Mouse (Mus musculus) erythroblast, embryonic 14.5 days (primary cell): ENCODE measurements around the gene Olfr1445. TPM values are rescaled to one million over a fixed set of nuclear protein-coding genes. Genes with fewer than 3 reads are reported as not detected.

ENCODE experiments used
- H3K27me3 ChIP-seq: 2 replicates; pipeline ENCODE4 v1.6.1; 2012; ENCODE audit warnings: inconsistent platforms; ENCODE audit not compliant: control insufficient read depth
- H3K36me3 ChIP-seq: 2 replicates; pipeline ENCODE4 v1.6.1; 2012; ENCODE audit warnings: mild to moderate bottlenecking, inconsistent platforms; ENCODE audit not compliant: control insufficient read depth
- H3K4me1 ChIP-seq: 2 replicates; pipeline ENCODE4 v1.6.1; 2012; ENCODE audit warnings: inconsistent platforms; ENCODE audit not compliant: control insufficient read depth
- H3K4me3 ChIP-seq: replicated peaks from 2 replicates; pipeline ENCODE3; 2012; ENCODE audit warnings: moderate library complexity, mild to moderate bottlenecking, inconsistent platforms
- H3K9me3 ChIP-seq: 2 replicates; pipeline ENCODE4 v1.6.1; 2012; ENCODE audit warnings: low read length, inconsistent platforms, mixed read lengths; ENCODE audit not compliant: control insufficient read depth
- GATA1 ChIP-seq: IDR thresholded peaks from 2 replicates; pipeline ENCODE4 v1.6.1; 2012; ENCODE audit warnings: low read length, inconsistent platforms, mixed read lengths
- TAL1 ChIP-seq: IDR thresholded peaks from 3 replicates; pipeline ENCODE4 v1.6.1; 2012; ENCODE audit warnings: low read length, inconsistent platforms, mixed read lengths
- polyA plus RNA-seq: library from polyadenylated mRNA; stranded (reverse); fragments of >175 nt; gene quantifications from 2 replicates; pipeline ENCODE4 v1.2.3, GENCODE M21; 2012

Gene Olfr1445
- not detected in 2 replicates for polyA plus RNA-seq

DNA sequence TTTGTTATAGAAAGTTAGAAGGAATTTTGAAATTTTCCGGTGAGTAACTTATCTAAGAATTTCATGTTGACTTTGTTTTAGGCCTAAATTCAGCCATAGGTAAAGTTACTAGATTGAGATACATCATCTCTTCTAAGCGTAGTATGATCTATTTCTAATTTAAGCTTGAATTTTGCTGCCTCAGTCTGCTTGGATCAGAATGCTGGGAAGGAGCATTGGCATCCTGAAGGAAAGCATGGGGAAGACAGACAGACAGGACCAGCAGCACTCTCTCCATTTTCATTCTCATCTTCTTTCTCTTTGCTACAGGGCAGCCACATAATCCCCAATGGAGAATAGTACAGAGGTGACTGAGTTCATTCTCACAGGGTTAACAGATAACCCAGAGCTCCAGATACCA lies at the start of gene Olfr1445:
Gene Olfr1445 (plus strand): TSS at position 301 of the 400 bp plus-strand sequence.
- no peaks in the 10 kb centered on the region for H3K36me3 ChIP-seq
- no peak for TF ChIP-seq TAL1
- no peak for TF ChIP-seq GATA1
- H3K9me3 ChIP-seq = no peaks in the 10 kb centered on the region
- H3K27me3 ChIP-seq = no peaks in the 10 kb centered on the region
- H3K4me1 ChIP-seq = no peaks in the 10 kb centered on the region
- H3K4me3 ChIP-seq = no peak within 1 kb of the TSS

DNA sequence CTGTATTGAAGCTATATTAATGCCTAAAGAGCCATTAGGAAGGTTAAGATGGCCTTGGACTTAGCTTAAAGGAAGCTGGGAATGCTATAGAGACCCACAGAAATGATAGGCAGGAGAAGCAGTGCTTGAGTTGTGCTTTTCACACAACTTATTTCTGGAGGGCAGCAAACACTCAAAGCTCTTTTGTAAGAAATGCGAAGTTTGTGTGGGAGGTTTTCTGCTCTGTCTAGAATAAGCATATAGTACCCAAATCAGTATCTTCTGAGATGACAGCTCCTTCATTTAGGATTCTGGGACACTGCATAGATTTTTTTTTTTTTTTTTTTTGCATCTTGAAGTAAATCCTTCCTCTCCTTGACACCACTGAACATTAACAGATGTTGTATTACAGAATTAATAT lies 45.1 kb upstream of the Olfr1445 start:
- TF ChIP-seq GATA1 (no peak), TAL1 (no peak)
- no peaks in the 10 kb centered on the region for H3K27me3 ChIP-seq
- no peaks in the 10 kb centered on the region for H3K4me1 ChIP-seq
- no peaks in the 10 kb centered on the region for H3K9me3 ChIP-seq
- H3K4me3 ChIP-seq = no peak overlapping the region
- H3K36me3 ChIP-seq = no peaks in the 10 kb centered on the region

DNA sequence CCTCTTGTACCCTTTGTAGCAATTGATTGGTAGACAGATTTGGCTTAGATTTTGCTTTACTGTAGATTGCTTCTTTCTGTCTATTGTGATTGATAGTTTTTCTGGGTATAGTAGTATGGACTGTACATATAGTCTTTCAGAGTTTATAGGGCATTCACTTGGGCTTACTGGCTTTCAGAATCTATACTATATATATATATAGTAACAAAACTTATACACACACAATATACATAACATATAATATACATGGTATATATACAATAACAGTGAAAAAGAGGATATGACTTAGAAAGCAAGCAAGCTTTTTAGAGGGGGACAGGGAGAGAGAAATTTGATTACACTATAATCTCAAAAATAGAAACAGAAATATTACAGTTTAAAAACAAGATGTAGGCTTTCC lies 37.3 kb upstream of the Olfr1445 start, which contains the start of gene Gm5244:
Gene Gm5244 (plus strand): TSS at position 301 of the 400 bp plus-strand sequence.
- no peaks in the 10 kb centered on the region for H3K36me3 ChIP-seq
- no peak for TF ChIP-seq GATA1
- TF ChIP-seq TAL1 = no peak
- 0 out of 2 replicates have a peak, but pooled peaks cover 2% of the 10 kb centered on the region for H3K9me3 ChIP-seq
- H3K4me3 ChIP-seq = no peak within 1 kb of the TSS
- H3K4me1 ChIP-seq = no peaks in the 10 kb centered on the region
- no peaks in the 10 kb centered on the region for H3K27me3 ChIP-seq

GRCm38 (mm10) chr19:12856983-12857382 lies 26.7 kb upstream of the Olfr1445 start, which contains the start of gene Olfr1444:
Gene Olfr1444, plus strand, starts transcription at chr19:12857283.
- Histone ChIP-seq H3K27me3 (no peaks in the 10 kb centered on the region), H3K4me3 (no peak within 1 kb of the TSS), H3K9me3 (no peaks in the 10 kb centered on the region), H3K36me3 (no peaks in the 10 kb centered on the region), H3K4me1 (no peaks in the 10 kb centered on the region)
- no peak for TF ChIP-seq TAL1
- no peak for TF ChIP-seq GATA1

GRCm38 (mm10) chr19:12893424-12893823 lies 9.8 kb downstream of the Olfr1445 start, which contains the start of gene Olfr1446:
Gene Olfr1446, minus strand, starts transcription at chr19:12893524.
- no peaks in the 10 kb centered on the region for H3K36me3 ChIP-seq
- H3K4me1 ChIP-seq = no peaks in the 10 kb centered on the region
- H3K4me3 ChIP-seq = no peak within 1 kb of the TSS
- H3K9me3 ChIP-seq = peaks cover 2% of the 10 kb centered on the region
- TF ChIP-seq TAL1 (no peak), GATA1 (no peak)
- H3K27me3 ChIP-seq = no peaks in the 10 kb centered on the region

- TF ChIP-seq TAL1 (no peak), GATA1 (no peak)
- H3K9me3 ChIP-seq = peaks cover 2% of the 10 kb centered on the region; the same call in 1 of the 2 replicates
Measured at GRCm38 (mm10) chr19:12903643-12904042, 20.0 kb downstream of the Olfr1445 start, which contains the start of gene Olfr1447. Gene Olfr1447, minus strand, starts transcription at chr19:12903743.

DNA sequence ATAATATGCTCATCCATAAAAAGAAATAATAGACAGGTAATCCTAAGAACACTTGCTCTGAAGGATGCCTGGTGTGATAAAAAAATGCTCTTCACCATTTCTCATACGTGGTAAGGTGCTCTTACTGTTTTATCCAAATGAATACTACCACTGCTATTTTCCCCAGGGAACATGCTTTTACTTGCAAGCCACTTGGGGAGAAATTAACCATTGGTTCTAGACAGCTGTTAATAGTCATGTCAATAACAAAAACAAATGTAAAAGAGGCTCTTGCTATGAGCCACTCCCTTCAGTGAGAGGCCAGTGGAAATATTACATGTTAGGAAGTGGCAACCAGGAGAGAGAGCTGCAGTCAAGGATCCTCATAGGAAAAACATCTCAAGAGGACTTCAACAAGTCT lies 40.7 kb downstream of the Olfr1445 start, which contains the start of gene Olfr1448:
Gene Olfr1448 (minus strand): TSS at position 101 of the 400 bp plus-strand sequence.
- no peak within 1 kb of the TSS for H3K4me3 ChIP-seq
- no peaks in the 10 kb centered on the region for H3K9me3 ChIP-seq
- H3K4me1 ChIP-seq = no peaks in the 10 kb centered on the region
- H3K27me3 ChIP-seq = no peaks in the 10 kb centered on the region
- H3K36me3 ChIP-seq = no peaks in the 10 kb centered on the region
- TF ChIP-seq GATA1 = no peak
- TF ChIP-seq TAL1 = no peak

More at GRCm38 (mm10) chr19:12903643-12904042, 20.0 kb downstream of the Olfr1445 start, which contains the start of gene Olfr1447:
- H3K4me3 ChIP-seq = no peak within 1 kb of the TSS
- H3K4me1 ChIP-seq = no peaks in the 10 kb centered on the region
- no peaks in the 10 kb centered on the region for H3K36me3 ChIP-seq
- H3K27me3 ChIP-seq = no peaks in the 10 kb centered on the region

DNA sequence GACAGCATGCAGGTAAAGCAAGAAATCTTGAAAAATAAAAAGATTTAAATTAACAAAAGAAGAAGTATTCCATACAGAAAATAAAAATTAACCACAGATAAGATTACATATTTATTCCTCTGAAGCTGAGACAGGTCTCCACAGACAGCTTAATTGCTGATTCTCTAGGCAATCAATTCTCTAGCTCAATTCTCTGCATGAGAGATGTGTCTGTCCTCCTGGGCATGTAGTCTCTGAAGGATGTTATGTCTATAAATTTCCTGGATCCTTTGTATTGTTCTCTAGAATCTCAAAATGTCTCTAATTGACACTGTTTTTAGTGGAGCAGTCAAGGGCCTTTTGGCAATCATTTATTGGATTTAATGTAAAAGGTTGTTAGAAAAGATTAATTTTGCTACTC lies 46.9 kb downstream of the Olfr1445 start, which contains the start of gene Olfr1449:
Gene Olfr1449 (plus strand): TSS at position 301 of the 400 bp plus-strand sequence.
- TF ChIP-seq GATA1 = no peak
- no peak for TF ChIP-seq TAL1

More for the DNA sequence above, 46.9 kb downstream of the Olfr1445 start, which contains the start of gene Olfr1449:
- no peaks in the 10 kb centered on the region for H3K4me1 ChIP-seq
- no peak within 1 kb of the TSS for H3K4me3 ChIP-seq
- H3K27me3 ChIP-seq = no peaks in the 10 kb centered on the region
- no peaks in the 10 kb centered on the region for H3K36me3 ChIP-seq
- H3K9me3 ChIP-seq = no peaks in the 10 kb centered on the region

Other genes starting within 250 kb of the Olfr1445 start
- not detected in 2 replicates for gene Olfr1442, start 213.4 kb upstream of the Olfr1445 start, polyA plus RNA-seq
- gene Olfr1443, start 205.7 kb upstream of the Olfr1445 start, polyA plus RNA-seq = not detected in 2 replicates
- 0.07 TPM in 1 of 2 replicates, not detected in the other for gene Keg1, start 188.1 kb upstream of the Olfr1445 start, polyA plus RNA-seq
- 0.03 TPM in 1 of 2 replicates, not detected in the other for gene Cntf, start 118.2 kb upstream of the Olfr1445 start, polyA plus RNA-seq
- gene Zfp91, start 87.7 kb upstream of the Olfr1445 start, polyA plus RNA-seq = 4.8 TPM in 2 replicates
- 0.02 TPM in 1 of 2 replicates, not detected in the other for gene Lpxn, start 87.7 kb upstream of the Olfr1445 start, polyA plus RNA-seq
- not detected in 2 replicates for gene Gm5244, start 37.2 kb upstream of the Olfr1445 start, polyA plus RNA-seq
- not detected in 2 replicates for gene Olfr1444, start 26.6 kb upstream of the Olfr1445 start, polyA plus RNA-seq
- gene Olfr1446, start 9.7 kb downstream of the Olfr1445 start, polyA plus RNA-seq = not detected in 2 replicates
- gene Olfr1447, start 19.9 kb downstream of the Olfr1445 start, polyA plus RNA-seq = not detected in 2 replicates
- gene Olfr1448, start 40.6 kb downstream of the Olfr1445 start, polyA plus RNA-seq = not detected in 2 replicates
- gene Olfr1449, start 47.0 kb downstream of the Olfr1445 start, polyA plus RNA-seq = not detected in 2 replicates
- gene Olfr1450, start 66.4 kb downstream of the Olfr1445 start, polyA plus RNA-seq = not detected in 2 replicates
- not detected in 2 replicates for gene Olfr1451, start 111.2 kb downstream of the Olfr1445 start, polyA plus RNA-seq
- gene Olfr1453, start 144.5 kb downstream of the Olfr1445 start, polyA plus RNA-seq = not detected in 2 replicates
- 0.01 TPM in 1 of 2 replicates, not detected in the other for gene Olfr1454, start 176.8 kb downstream of the Olfr1445 start, polyA plus RNA-seq
- not detected in 2 replicates for gene Olfr1457, start 214.0 kb downstream of the Olfr1445 start, polyA plus RNA-seq
- gene Olfr1458, start 222.9 kb downstream of the Olfr1445 start, polyA plus RNA-seq = not detected in 2 replicates